Mouse (Mus musculus) lung, postnatal 0 days (tissue): ENCODE measurements around the gene Gm28374.

Experiments
- CTCF ChIP-seq: IDR thresholded peaks from 2 replicates; pipeline ENCODE4 v1.5.1; 2016; ENCODE audit warnings: antibody characterized with exemption, mild to moderate bottlenecking
- EP300 ChIP-seq: IDR thresholded peaks from 2 replicates; pipeline ENCODE4 v1.6.1; 2016; ENCODE audit warnings: antibody characterized with exemption, mild to moderate bottlenecking, control low read depth

DNA sequence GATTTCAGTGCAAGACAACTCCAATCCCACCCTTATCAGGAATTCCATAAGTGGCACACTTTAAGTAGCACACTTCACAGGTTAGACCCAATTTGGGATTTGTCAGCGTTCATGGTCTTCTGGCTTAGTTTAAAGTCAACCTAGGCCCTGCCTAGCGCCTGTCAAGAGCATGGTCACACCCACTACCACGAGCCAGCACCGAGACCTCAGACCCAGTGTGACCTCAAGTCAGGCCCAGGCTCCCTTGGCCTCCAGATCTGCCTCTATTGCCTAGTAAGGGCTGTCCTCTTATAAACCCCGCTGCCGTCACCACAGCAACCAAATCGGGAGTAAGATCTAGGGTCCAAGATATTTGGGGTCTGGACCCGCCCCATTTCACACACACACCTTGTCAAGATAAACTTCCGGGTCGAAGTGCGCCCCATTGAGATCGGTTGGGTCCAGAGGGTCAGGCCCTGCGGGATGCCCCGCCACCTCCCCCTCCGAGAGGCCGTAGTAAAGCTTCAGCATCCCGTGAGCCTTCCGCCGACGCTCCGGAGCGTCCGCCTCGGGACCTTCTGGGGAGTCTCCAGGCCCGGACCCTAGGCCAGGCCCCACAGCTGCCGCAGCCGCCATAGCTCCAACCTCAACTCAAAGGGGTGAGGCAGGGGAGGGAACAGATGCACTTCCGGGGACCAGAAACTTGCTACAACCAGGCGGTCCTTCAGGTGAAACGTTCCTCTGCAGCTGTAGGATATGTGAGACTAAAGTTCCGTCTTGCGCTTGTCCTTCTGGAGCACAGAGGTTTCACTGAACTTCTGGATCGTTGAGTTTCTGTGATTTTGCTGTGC lies 5.3 kb downstream of the Gm28374 start, which contains the start of gene Vps51:
- TF ChIP-seq CTCF (no peak), EP300 (0 out of 2 replicates have a peak, but pooled peaks have one; percentile 39)
